Mouse (Mus musculus) small intestine, adult 2 months (tissue): ENCODE results near the gene Vav2.

Experiments
- CTCF ChIP-seq: fragments of 200-500 bp; IDR thresholded peaks from 2 replicates; pipeline ENCODE4 v1.5.1; 2012; ENCODE audit warnings: low read depth, mild to moderate bottlenecking, control low read depth, inconsistent platforms, low read length, moderate library complexity, mixed read lengths; ENCODE audit not compliant: insufficient replicate concordance, insufficient read length; ENCODE audit errors: extremely low read depth
- POLR2A ChIP-seq: fragments of 200-500 bp; IDR thresholded peaks from 2 replicates; pipeline ENCODE4 v1.6.1; 2012; ENCODE audit warnings: low read depth, mild to moderate bottlenecking, control low read depth, inconsistent platforms, low read length, moderate library complexity

GRCm38 (mm10) chr2:27412245-27412800 is 14.5 kb downstream of the Vav2 start:
- TF ChIP-seq CTCF (no peak), POLR2A (no peak)
